Mouse (Mus musculus) midbrain, embryonic 11.5 days (tissue): ENCODE results near the gene Ifit1. TPM values are rescaled to one million over a fixed set of nuclear protein-coding genes. Genes with fewer than 3 reads are reported as not detected.
"Not testable (repeated sequence)": the region's sequence is repeated elsewhere in the genome, so short reads cannot be mapped to it uniquely, and the experiment has no call there.

ENCODE experiments used
- ATAC-seq: fragments of 200-750 bp; cut with Nextera tagmentation; 2 replicates; pipeline ENCODE4 v1.8.0; 2017; ENCODE audit warnings: moderate TSS enrichment, moderate library complexity; ENCODE audit not compliant: low FRiP score
- DNase-seq: peaks from one replicate; pipeline ENCODE4 v3.0.0; 2015; ENCODE audit warnings: low spot score; ENCODE audit errors: missing footprints
- H3K27ac ChIP-seq: fragments of 300-500 bp; sonication (generic); 2 replicates; pipeline ENCODE4 v1.5.1; 2014; ENCODE audit warnings: low read depth, low read length
- H3K27me3 ChIP-seq: fragments of 300-500 bp; sonication (generic); 2 replicates; pipeline ENCODE4 v1.6.1; 2014; ENCODE audit warnings: mild to moderate bottlenecking, low read length, moderate library complexity, mixed read lengths; ENCODE audit not compliant: control insufficient read depth, insufficient read depth
- H3K36me3 ChIP-seq: fragments of 300-500 bp; sonication (generic); 2 replicates; pipeline ENCODE4 v1.6.1; 2014; ENCODE audit warnings: mild to moderate bottlenecking, low read length, moderate library complexity, mixed read lengths; ENCODE audit not compliant: control insufficient read depth, insufficient read depth
- H3K4me1 ChIP-seq: fragments of 300-500 bp; sonication (generic); 2 replicates; pipeline ENCODE4 v1.6.1; 2014; ENCODE audit warnings: low read length; ENCODE audit not compliant: control insufficient read depth, insufficient read depth
- H3K4me2 ChIP-seq: fragments of 300-500 bp; sonication (generic); 2 replicates; pipeline ENCODE4 v1.6.1; 2014; ENCODE audit warnings: mild to moderate bottlenecking, moderate library complexity
- H3K4me3 ChIP-seq: fragments of 300-500 bp; sonication (generic); 2 replicates; pipeline ENCODE4 v1.5.1; 2014; ENCODE audit warnings: low read depth, low read length
- H3K9ac ChIP-seq: fragments of 300-500 bp; sonication (generic); 2 replicates; pipeline ENCODE4 v1.6.1; 2014; ENCODE audit warnings: low read length
- H3K9me3 ChIP-seq: fragments of 300-500 bp; sonication (generic); 2 replicates; pipeline ENCODE4 v1.6.1; 2016; ENCODE audit warnings: low read length; ENCODE audit not compliant: control insufficient read depth
- WGBS: fragments of 180-500 bp; shearing (Covaris S2); extraction: QIAGEN DNeasy Blood & Tissue Kit; methylation state at CpG from one replicate; pipeline ENCODE4 v1.1.7; 2014; 5-methylcytosine and 5-hydroxymethylcytosine counted together
- polyA plus RNA-seq: library from polyadenylated mRNA; unstranded; fragments of >200 nt; fragmentation: Nextera tagmentation; extraction: Ambion mirVana; gene quantifications from 2 replicates; pipeline ENCODE4 v1.2.1, GENCODE M21; 2014

Gene Ifit1
- 0.36 TPM in 1 of 2 replicates, not detected in the other for polyA plus RNA-seq

- Histone ChIP-seq H3K9me3 (no peaks in the 10 kb centered on the region), H3K36me3 (no peaks in the 10 kb centered on the region), H3K9ac (no peak within 1 kb of the TSS), H3K4me3 (no peak within 1 kb of the TSS), H3K27me3 (no peaks in the 10 kb centered on the region), H3K27ac (no peak within 1 kb of the TSS), H3K4me1 (no peaks in the 10 kb centered on the region), H3K4me2 (no peak within 1 kb of the TSS)
- ATAC-seq: no peak
- 74% methylated on average over 4 of the region's 4 CpGs for WGBS
- no peak for DNase-seq
These were observed at the start of gene Ifit1, which contains the start of gene Ifit1bl2 for GRCm38 (mm10) chr19:34640623-34641022. TSS of gene Ifit1 (plus strand) at chr19:34640871. TSS of gene Ifit1bl2 (minus strand) at chr19:34640743.

- H3K27me3 ChIP-seq: no peaks in the 10 kb centered on the region
- no peak overlapping the region for H3K9ac ChIP-seq
- no peaks in the 10 kb centered on the region for H3K36me3 ChIP-seq
- H3K4me2 ChIP-seq: no peak overlapping the region
- 89% methylated on average over 2 of the region's 2 CpGs for WGBS
- no peak for ATAC-seq
- no peaks in the 10 kb centered on the region for H3K9me3 ChIP-seq
- no peak overlapping the region for H3K4me3 ChIP-seq
- DNase-seq: no peak
- H3K27ac ChIP-seq: no peak overlapping the region
- H3K4me1 ChIP-seq: no peaks in the 10 kb centered on the region
These were observed 47.2 kb upstream of the Ifit1 start for GRCm38 (mm10) chr19:34593456-34593855.

GRCm38 (mm10) chr19:34594523-34594922, 46.1 kb upstream of the Ifit1 start:
- ATAC-seq, H3K27me3 ChIP-seq, H3K9me3 ChIP-seq, H3K4me2 ChIP-seq, H3K4me3 ChIP-seq, H3K9ac ChIP-seq, H3K4me1 ChIP-seq, H3K27ac ChIP-seq, DNase-seq, H3K36me3 ChIP-seq: not testable (repeated sequence)
- WGBS: 71% methylated on average over 3 of the region's 3 CpGs

GRCm38 (mm10) chr19:34596811-34597210, 43.9 kb upstream of the Ifit1 start:
- no peak overlapping the region for H3K9ac ChIP-seq
- no peak overlapping the region for H3K27ac ChIP-seq
- ATAC-seq (no peak), DNase-seq (no peak)
- no peaks in the 10 kb centered on the region for H3K4me1 ChIP-seq
- no peaks in the 10 kb centered on the region for H3K27me3 ChIP-seq
- H3K4me3 ChIP-seq: no peak overlapping the region
- no peak overlapping the region for H3K4me2 ChIP-seq
- H3K36me3 ChIP-seq: no peaks in the 10 kb centered on the region
- no peaks in the 10 kb centered on the region for H3K9me3 ChIP-seq

- Histone ChIP-seq H3K9me3 (no peaks in the 10 kb centered on the region), H3K9ac (no peak overlapping the region), H3K27ac (no peak overlapping the region), H3K4me2 (no peak overlapping the region), H3K27me3 (no peaks in the 10 kb centered on the region), H3K36me3 (no peaks in the 10 kb centered on the region), H3K4me1 (no peaks in the 10 kb centered on the region), H3K4me3 (no peak overlapping the region)
- DNase-seq (no peak), ATAC-seq (no peak)
- 90% methylated on average over 2 of the region's 2 CpGs for WGBS
These were observed 42.3 kb upstream of the Ifit1 start for GRCm38 (mm10) chr19:34598341-34598740.

GRCm38 (mm10) chr19:34599250-34599649, 41.4 kb upstream of the Ifit1 start:
- not testable (repeated sequence) for H3K4me3 ChIP-seq, H3K4me1 ChIP-seq, H3K36me3 ChIP-seq, ATAC-seq, H3K9ac ChIP-seq, H3K27ac ChIP-seq, H3K9me3 ChIP-seq, DNase-seq, H3K27me3 ChIP-seq, H3K4me2 ChIP-seq

- H3K4me2 ChIP-seq, ATAC-seq, H3K4me3 ChIP-seq, DNase-seq, H3K4me1 ChIP-seq, H3K27ac ChIP-seq, H3K9ac ChIP-seq, H3K9me3 ChIP-seq, H3K36me3 ChIP-seq, H3K27me3 ChIP-seq: not testable (repeated sequence)
- 47% methylated on average over 1 of the region's 1 CpGs for WGBS
These were observed 38.8 kb upstream of the Ifit1 start, which contains the start of gene Ifit1bl1 for GRCm38 (mm10) chr19:34601888-34602287. TSS of gene Ifit1bl1 (minus strand) at chr19:34601956.

- no peak overlapping the region for H3K4me2 ChIP-seq
- H3K27me3 ChIP-seq: no peaks in the 10 kb centered on the region
- H3K9me3 ChIP-seq: no peaks in the 10 kb centered on the region
- ATAC-seq (no peak), DNase-seq (no peak)
- no peaks in the 10 kb centered on the region for H3K36me3 ChIP-seq
- no peak overlapping the region for H3K27ac ChIP-seq
- 89% methylated on average over 3 of the region's 3 CpGs for WGBS
- no peak overlapping the region for H3K9ac ChIP-seq
- no peaks in the 10 kb centered on the region for H3K4me1 ChIP-seq
- H3K4me3 ChIP-seq: no peak overlapping the region
These were observed 35.2 kb upstream of the Ifit1 start for GRCm38 (mm10) chr19:34605472-34605871.

GRCm38 (mm10) chr19:34607237-34608051, 33.2 kb upstream of the Ifit1 start, which contains the start of gene Ifit3b:
TSS of gene Ifit3b (plus strand) at chr19:34607970.
- H3K9me3 ChIP-seq, H3K9ac ChIP-seq, H3K36me3 ChIP-seq, ATAC-seq, H3K27me3 ChIP-seq, H3K27ac ChIP-seq, H3K4me3 ChIP-seq, H3K4me1 ChIP-seq, H3K4me2 ChIP-seq, DNase-seq: not testable (repeated sequence)
- WGBS: 69% methylated on average over 4 of the region's 4 CpGs
